Comparison of ENCODE assay signal across 16 mouse cellular contexts in the genomic region with DNA sequence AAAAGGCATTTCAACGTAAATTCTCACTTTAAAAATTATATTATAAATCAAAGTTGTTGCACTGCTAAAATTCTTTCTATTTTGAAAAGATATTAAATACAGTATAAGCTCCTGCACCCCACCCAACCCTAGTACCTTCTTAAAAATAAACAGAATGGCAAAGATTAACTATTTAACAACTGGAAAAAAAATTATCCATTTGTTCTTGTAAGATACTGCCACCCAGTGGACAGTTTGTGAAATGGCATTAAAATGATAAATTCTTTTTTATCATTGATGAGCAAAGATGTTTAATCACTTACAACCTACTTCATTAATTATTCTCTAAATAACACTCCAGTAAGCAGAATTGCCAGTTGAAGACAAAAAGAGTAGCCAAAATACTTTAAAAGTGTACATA.
DNase-seq lines count a peak whose midpoint lies in the region; ATAC-seq and TF ChIP-seq lines count a peak whose summit lies in the region.
"Had no signal": no experiment of that assay in that cellular context is flagged by ENCODE, and none has a peak within 500 bp of the region (broad histone marks: within the 10 kb centered on the region; RNA-seq: fewer than 3 reads in every experiment).

No protein-coding gene starts in this region.

- no peaks in the 10 kb centered on the region for H3K36me3 ChIP-seq in heart, adult 2 months (ENCODE audit: control insufficient read depth, insufficient read depth, low read length)
- H3K36me3 ChIP-seq in liver, embryonic 14.5 days (replicated peaks; ENCODE audit: control insufficient read depth, insufficient read depth, low read depth), result no peaks in the 10 kb centered on the region
- H3K36me3 ChIP-seq in liver, embryonic 12.5 days, result no peaks in the 10 kb centered on the region
- no peaks in the 10 kb centered on the region for H3K36me3 ChIP-seq in CH12.LX (replicated peaks in 1 of 2; ENCODE audit: control insufficient read depth in 1 of 2, insufficient read depth in 1 of 2, low read length in 1 of 2)
- H3K36me3 ChIP-seq: limb, embryonic 13.5 days; stomach, embryonic 15.5 days had no signal

- no peak for ATAC-seq in liver, embryonic 14.5 days (ENCODE audit: insufficient read depth)
- ATAC-seq in liver, embryonic 12.5 days, result no peak

- 79% methylated on average over 1 of the region's 1 CpGs for WGBS in heart, adult 2 months
- 67% methylated on average over 1 of the region's 1 CpGs for WGBS in liver, embryonic 14.5 days (ENCODE audit: insufficient replicate concordance)
- 76% methylated on average over 1 of the region's 1 CpGs for WGBS in liver, embryonic 12.5 days (ENCODE audit: insufficient replicate concordance)

- H3K4me2 ChIP-seq in liver, embryonic 14.5 days (ENCODE audit: low read depth), result no peak overlapping the region
- H3K4me2 ChIP-seq in liver, embryonic 12.5 days, result no peak overlapping the region
- no peak overlapping the region for H3K4me2 ChIP-seq in CH12.LX (ENCODE audit: insufficient read depth, low read depth, poor library complexity, severe bottlenecking)
- H3K4me2 ChIP-seq: heart, embryonic 11.5 days; limb, embryonic 13.5 days; stomach, embryonic 15.5 days had no signal

- DNase-seq in heart, adult 2 months, result no peak
- DNase-seq in heart, postnatal 10 days, result no peak
- DNase-seq in liver, embryonic 14.5 days (ENCODE audit: low read depth in 3 of 3, low spot score in 3 of 3), result no peak
- DNase-seq in CH12.LX (ENCODE audit: extremely low read depth), result no peak
- DNase-seq in brain, embryonic 14.5 days (ENCODE audit: low read depth), result peak; percentile 30
- DNase-seq in heart, postnatal 36 days, result no peak
- DNase-seq in yolk sac, embryonic 10.5 days (ENCODE audit: low spot score), result no peak
- DNase-seq: cerebellum, adult 8-10 months; embryo, embryonic 11 days; kidney, postnatal 14 days; layer of hippocampus, postnatal 36 days; thymus, postnatal 4 days had no signal

- no peaks in the 10 kb centered on the region for H3K79me2 ChIP-seq in heart, adult 2 months (replicated peaks; ENCODE audit: control insufficient read depth, insufficient read depth, low read length)
- H3K79me2 ChIP-seq in CH12.LX (replicated peaks; ENCODE audit: control insufficient read depth, extremely low read depth, insufficient read depth, poor library complexity, severe bottlenecking), result no peaks in the 10 kb centered on the region

- H3K27me3 ChIP-seq in heart, adult 2 months (ENCODE audit: control insufficient read depth, insufficient read depth, low read length), result no peaks in the 10 kb centered on the region
- no peaks in the 10 kb centered on the region for H3K27me3 ChIP-seq in liver, embryonic 14.5 days (ENCODE audit: control insufficient read depth, insufficient read depth, low read length)
- no peaks in the 10 kb centered on the region for H3K27me3 ChIP-seq in liver, embryonic 12.5 days (replicated peaks)
- H3K27me3 ChIP-seq in CH12.LX (replicated peaks), result no peaks in the 10 kb centered on the region
- H3K27me3 ChIP-seq: limb, embryonic 13.5 days; stomach, embryonic 15.5 days had no signal

- H3K27ac ChIP-seq in heart, adult 2 months, result no peak overlapping the region
- H3K27ac ChIP-seq in liver, embryonic 14.5 days, result no peak overlapping the region
- H3K27ac ChIP-seq in liver, embryonic 12.5 days, result no peak overlapping the region
- H3K27ac ChIP-seq in CH12.LX (ENCODE audit: insufficient read depth, low read depth), result no peak overlapping the region
- H3K27ac ChIP-seq: limb, embryonic 13.5 days; stomach, embryonic 15.5 days had no signal

- in situ Hi-C loops in CH12.LX (cut with MboI; ENCODE audit: low pct_ligation_motif_present, low pct_unique_long_range_greater_than_20kb, low sequenced_read_pairs), result no loop called here

- no peak overlapping the region for H3K9ac ChIP-seq in heart, adult 2 months (ENCODE audit: low read depth, low read length)
- no peak overlapping the region for H3K9ac ChIP-seq in liver, embryonic 14.5 days (replicated peaks)
- H3K9ac ChIP-seq in liver, embryonic 12.5 days, result no peak overlapping the region
- H3K9ac ChIP-seq in CH12.LX (ENCODE audit: insufficient read depth, low read depth), result no peak overlapping the region
- H3K9ac ChIP-seq: limb, embryonic 13.5 days; stomach, embryonic 15.5 days had no signal

- dilution Hi-C loops in CH12.LX (cut with MboI; ENCODE audit: extremely low pct_ligation_motif_present, extremely low pct_unique_long_range_greater_than_20kb, low sequenced_read_pairs), result no loop called here

- peak; percentile 70 for TF ChIP-seq CTCF in heart, adult 2 months (IDR thresholded peaks at IDR 0.05)
- TF ChIP-seq CTCF in liver, embryonic 14.5 days (IDR thresholded peaks at IDR 0.05; ENCODE audit: low read depth), result peak; percentile 39; the same call in 1 of the 2 replicates
- TF ChIP-seq CTCF in CH12.LX (conservative IDR thresholded peaks at IDR 0.05 in 1 of 2, IDR thresholded peaks at IDR 0.05 in 1 of 2; ENCODE audit: low read depth in 2 of 2, low read length in 2 of 2), result peak in 1 of 2 experiments; percentile 64; a peak in 2 of 4 replicates
- peak; percentile 21; the same call in 1 of the 2 replicates for TF ChIP-seq CTCF in brain, embryonic 14.5 days (IDR thresholded peaks at IDR 0.05; ENCODE audit: borderline replicate concordance, extremely low read depth, insufficient read depth, insufficient read length)

- peak; percentile 72 for TF ChIP-seq RAD21 in CH12.LX (IDR thresholded peaks at IDR 0.05; ENCODE audit: low read depth, low read length)

- no peak overlapping the region for H3K4me3 ChIP-seq in heart, adult 2 months
- no peak overlapping the region for H3K4me3 ChIP-seq in liver, embryonic 14.5 days (ENCODE audit: insufficient read depth in 1 of 2, low read depth in 2 of 2, low read length in 2 of 2)
- H3K4me3 ChIP-seq in liver, embryonic 12.5 days, result no peak overlapping the region
- no peak overlapping the region for H3K4me3 ChIP-seq in CH12.LX (replicated peaks in 1 of 3; ENCODE audit: low read depth in 2 of 3, low read length in 2 of 3, poor library complexity in 1 of 3)
- H3K4me3 ChIP-seq: limb, embryonic 13.5 days; stomach, embryonic 15.5 days had no signal

- intact Hi-C loops in heart, adult 2 months (cut with DNase I), result no loop called here
- intact Hi-C loops in heart, postnatal 10 days (cut with DNase I), result no loop called here
- intact Hi-C loops in heart, postnatal 36 days (cut with DNase I), result no loop called here

- no peaks in the 10 kb centered on the region for H3K4me1 ChIP-seq in heart, adult 2 months (ENCODE audit: control insufficient read depth, insufficient read depth, low read length)
- no peaks in the 10 kb centered on the region for H3K4me1 ChIP-seq in liver, embryonic 14.5 days (replicated peaks; ENCODE audit: control insufficient read depth in 2 of 2, insufficient read depth in 2 of 2, low read length in 1 of 2)
- H3K4me1 ChIP-seq in liver, embryonic 12.5 days, result no peaks in the 10 kb centered on the region
- no peaks in the 10 kb centered on the region for H3K4me1 ChIP-seq in CH12.LX (ENCODE audit: control insufficient read depth in 1 of 2, insufficient read depth in 2 of 2)
- H3K4me1 ChIP-seq: limb, embryonic 13.5 days; stomach, embryonic 15.5 days had no signal

- no peak for TF ChIP-seq POLR2A in heart, adult 2 months (IDR thresholded peaks at IDR 0.05; ENCODE audit: insufficient read depth, low read depth, low read length)
- TF ChIP-seq POLR2A in CH12.LX (IDR thresholded peaks at IDR 0.05; ENCODE audit: low read depth, low read length), result no peak
- TF ChIP-seq POLR2A in brain, embryonic 14.5 days (IDR thresholded peaks at IDR 0.05; ENCODE audit: borderline replicate concordance, extremely low read depth, insufficient read depth, insufficient read length, poor library complexity, severe bottlenecking), result no peak

- H3K9me3 ChIP-seq in liver, embryonic 14.5 days (ENCODE audit: control insufficient read depth, low read length), result no peaks in the 10 kb centered on the region
- no peaks in the 10 kb centered on the region for H3K9me3 ChIP-seq in liver, embryonic 12.5 days (replicated peaks)
- no peaks in the 10 kb centered on the region for H3K9me3 ChIP-seq in CH12.LX (replicated peaks; ENCODE audit: low read length)
- H3K9me3 ChIP-seq: limb, embryonic 13.5 days; stomach, embryonic 15.5 days had no signal

- no peak for TF ChIP-seq EP300 in heart, adult 2 months (IDR thresholded peaks at IDR 0.05; ENCODE audit: insufficient read depth, low read depth, low read length)
- no peak for TF ChIP-seq EP300 in liver, embryonic 14.5 days (IDR thresholded peaks at IDR 0.05; ENCODE audit: low read depth)
- TF ChIP-seq EP300 in CH12.LX (IDR thresholded peaks at IDR 0.05; ENCODE audit: low read length), result no peak

TF ChIP-seq in CH12.LX, 34 proteins besides CTCF, POLR2A, EP300 and RAD21:
- TF ChIP-seq CHD1 (IDR thresholded peaks at IDR 0.05; ENCODE audit: low read depth, low read length), result no peak
- TF ChIP-seq MEF2A (IDR thresholded peaks at IDR 0.05; ENCODE audit: borderline replicate concordance, low read depth, low read length), result no peak
- peak; percentile 47 for TF ChIP-seq SMC3 (IDR thresholded peaks at IDR 0.05; ENCODE audit: low read depth, low read length)
- peak; percentile 85 for TF ChIP-seq ZNF384 (IDR thresholded peaks at IDR 0.05; ENCODE audit: low read depth, low read length)
- no peak for TF ChIP-seq IRF4 (IDR thresholded peaks at IDR 0.05; ENCODE audit: low read depth, low read length)
